Mouse (Mus musculus): Measurements from ENCODE around the gene 3830417A13Rik. TPM values are rescaled to one million over a fixed set of nuclear protein-coding genes. Genes with fewer than 3 reads are reported as not detected.

3830417A13Rik gene
- polyA plus RNA-seq (2015; fragmentation: Nextera tagmentation; extraction: Ambion mirVana) = not detected in 2 replicates

DNA sequence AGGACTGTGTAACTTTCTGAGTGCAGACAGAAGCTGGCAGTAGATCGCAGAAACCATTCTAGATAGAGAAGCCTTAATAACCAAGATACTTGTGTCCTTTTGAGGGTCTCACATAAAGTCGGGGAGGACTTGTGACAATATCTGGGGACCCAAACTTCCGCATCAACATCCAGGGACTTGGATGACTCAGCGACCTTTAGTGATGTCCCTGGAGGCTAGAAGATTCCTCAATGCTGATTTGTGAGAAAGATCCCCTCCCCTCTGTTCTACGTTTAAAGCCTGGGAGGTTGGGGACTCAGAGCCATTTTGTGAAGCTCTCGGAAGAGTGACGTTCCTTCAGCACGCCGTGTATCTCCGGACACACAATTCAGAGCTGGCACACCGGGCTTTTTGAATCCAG lies at the start of gene 3830417A13Rik:
Gene 3830417A13Rik, plus strand, starts transcription at position 301 of the 400 bp plus-strand sequence.
- Histone ChIP-seq H3K9me3 (replicated peaks) (no peaks in the 10 kb centered on the region), H3K4me3 (replicated peaks) (no peak within 1 kb of the TSS), H3K27ac (no peak within 1 kb of the TSS), H3K4me2 (no peak within 1 kb of the TSS), H3K9ac (no peak within 1 kb of the TSS), H3K27me3 (no peaks in the 10 kb centered on the region), H3K36me3 (no peaks in the 10 kb centered on the region), H3K4me1 (replicated peaks) (no peaks in the 10 kb centered on the region)
- 68% methylated on average over 11 of the region's 11 CpGs for WGBS (ENCODE audit: insufficient replicate concordance)
- ATAC-seq (ENCODE audit: low read depth) (no peak), DNase-seq (no peak)

DNA sequence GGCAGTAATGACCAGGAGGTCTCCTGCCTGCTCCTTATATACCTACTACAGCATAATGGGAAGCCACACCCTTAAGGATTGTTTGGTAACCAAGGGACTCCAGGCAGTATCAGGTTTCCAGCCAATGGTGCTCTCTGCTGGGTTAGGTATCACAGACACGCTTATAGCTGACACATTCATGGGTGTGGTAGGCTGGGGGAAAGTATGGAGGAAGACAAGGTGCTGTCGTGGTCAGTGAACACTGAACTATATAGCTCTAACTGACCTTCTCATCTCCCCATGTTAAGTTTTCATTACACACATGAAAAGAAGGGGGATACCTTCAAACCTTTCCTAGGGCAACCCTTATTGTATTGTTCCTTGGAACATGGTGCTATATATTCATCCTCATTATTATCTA lies 21.2 kb upstream of the 3830417A13Rik start, which contains the start of gene Gm6760:
Gene Gm6760, minus strand, starts transcription at position 101 of the 400 bp plus-strand sequence.
- no peaks in the 10 kb centered on the region for H3K36me3 ChIP-seq
- DNase-seq = no peak
- no peaks in the 10 kb centered on the region for H3K9me3 ChIP-seq (replicated peaks)
- WGBS (ENCODE audit: insufficient replicate concordance) = 40% methylated on average over 2 of the region's 2 CpGs
- H3K27ac ChIP-seq = no peak within 1 kb of the TSS
- no peak within 1 kb of the TSS for H3K4me2 ChIP-seq
- no peaks in the 10 kb centered on the region for H3K4me1 ChIP-seq (replicated peaks)
- ATAC-seq (ENCODE audit: low read depth) = no peak
- H3K27me3 ChIP-seq = no peaks in the 10 kb centered on the region
- no peak within 1 kb of the TSS for H3K9ac ChIP-seq
- no peak within 1 kb of the TSS for H3K4me3 ChIP-seq (replicated peaks)

DNA sequence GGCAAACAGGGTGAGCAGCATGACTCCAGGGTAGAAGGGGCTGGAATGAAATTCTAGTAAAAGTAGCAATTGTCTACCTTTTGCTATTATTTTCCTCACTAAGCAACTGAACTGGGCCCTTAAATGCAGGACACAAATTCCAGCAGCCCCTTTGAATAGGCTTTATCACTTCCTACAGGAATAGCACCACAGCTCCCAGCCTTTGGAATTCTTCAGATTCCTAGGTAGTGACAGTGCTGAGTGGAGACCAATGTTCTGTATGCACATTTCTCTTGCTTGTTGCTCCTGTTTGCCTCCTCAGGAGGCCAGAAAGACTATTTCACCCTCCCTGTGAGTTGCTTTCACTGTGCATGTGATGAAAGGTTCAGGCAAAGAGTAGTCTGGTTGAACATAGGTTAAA lies 7.9 kb downstream of the 3830417A13Rik start:
- no peak overlapping the region for H3K4me2 ChIP-seq
- H3K27ac ChIP-seq = no peak overlapping the region
- H3K9ac ChIP-seq = no peak overlapping the region
- no peak overlapping the region for H3K4me3 ChIP-seq (replicated peaks)
- ATAC-seq (ENCODE audit: low read depth) (no peak), DNase-seq (no peak)
- H3K27me3 ChIP-seq = no peaks in the 10 kb centered on the region
- no peaks in the 10 kb centered on the region for H3K36me3 ChIP-seq
- no peaks in the 10 kb centered on the region for H3K4me1 ChIP-seq (replicated peaks)
- no peaks in the 10 kb centered on the region for H3K9me3 ChIP-seq (replicated peaks)

Other genes with a start within 250 kb of the 3830417A13Rik start
- gene Gm6760, start 21.4 kb upstream of the 3830417A13Rik start, polyA plus RNA-seq (2015; fragmentation: Nextera tagmentation; extraction: Ambion mirVana) = not detected in 2 replicates
- gene Slitrk4, start 103.4 kb downstream of the 3830417A13Rik start, polyA plus RNA-seq (2015; fragmentation: Nextera tagmentation; extraction: Ambion mirVana) = 0.20 TPM in 2 replicates